Mouse (Mus musculus) gastrocnemius, postnatal 14 days (tissue): Measurements from ENCODE around the gene Rassf5. TPM values are rescaled to one million over a fixed set of nuclear protein-coding genes. Genes with fewer than 3 reads are reported as not detected.
"Not testable (repeated sequence)": the region's sequence is repeated elsewhere in the genome, so short reads cannot be mapped to it uniquely, and the experiment has no call there.

ENCODE experiments used
- DNase-seq: peaks from one replicate; pipeline ENCODE4 v3.0.0; 2021; ENCODE audit warnings: mixed read lengths
- intact Hi-C: fragments of 180-260 bp; cut with DNase I; formaldehyde crosslinking; loops from one replicate; pipeline ENCODE4 v1.15.1; 2025; ENCODE audit warnings: low total_unique reads
- total RNA-seq, 2 experiments: library from RNA; stranded (reverse); gene quantifications; 2 replicates each; pipeline ENCODE4 v1.2.3; 2021

Gene Rassf5
- total RNA-seq, 2 experiments from 2014 or later = 1.8 TPM

GRCm38 (mm10) chr1:131185821-131186506, 59.1 kb downstream of the Rassf5 start:
- intact Hi-C loops = no loop called here
- no peak for DNase-seq

- intact Hi-C loops = loop anchor here (5.0 kb wide), 2 partner anchors 62 to 77 kb away; partner anchors contain the start of gene Rassf5
Observed at GRCm38 (mm10) chr1:131184956-131185660, 60.0 kb downstream of the Rassf5 start.

GRCm38 (mm10) chr1:131184253-131184955, 60.7 kb downstream of the Rassf5 start:
- intact Hi-C loops = loop anchor here (5.0 kb wide), 2 partner anchors 63 to 78 kb away; partner anchors contain the start of gene Rassf5
- DNase-seq = peak; percentile 60

More at GRCm38 (mm10) chr1:131184956-131185660, 60.0 kb downstream of the Rassf5 start:
- DNase-seq = no peak

GRCm38 (mm10) chr1:131183201-131183600, 61.9 kb downstream of the Rassf5 start:
- intact Hi-C loops = loop anchor here (5.0 kb wide), 2 partner anchors 64 to 79 kb away; partner anchors contain the start of gene Rassf5
- no peak for DNase-seq

- DNase-seq = peak; percentile 82
- intact Hi-C loops = loop anchor here (5.0 kb wide), 2 partner anchors 65 to 80 kb away; partner anchors contain the start of gene Rassf5
Observed at GRCm38 (mm10) chr1:131181642-131182527, 63.2 kb downstream of the Rassf5 start.

- no peak for DNase-seq
- intact Hi-C loops = loop anchor here (5.0 kb wide), 2 partner anchors 67 to 82 kb away; partner anchors contain the start of gene Rassf5
Observed at GRCm38 (mm10) chr1:131180386-131180785, 64.7 kb downstream of the Rassf5 start.

GRCm38 (mm10) chr1:131178083-131178482, 67.0 kb downstream of the Rassf5 start:
- intact Hi-C loops = no loop called here
- DNase-seq = no peak

- DNase-seq = no peak
- intact Hi-C loops = no loop called here
Observed at GRCm38 (mm10) chr1:131177249-131177648, 67.8 kb downstream of the Rassf5 start.

GRCm38 (mm10) chr1:131175819-131176218, 69.2 kb downstream of the Rassf5 start:
- intact Hi-C loops = no loop called here
- no peak for DNase-seq

GRCm38 (mm10) chr1:131175189-131175588, 69.9 kb downstream of the Rassf5 start:
- DNase-seq = no peak
- intact Hi-C loops = no loop called here

- intact Hi-C loops = no loop called here
- DNase-seq = no peak
Observed at GRCm38 (mm10) chr1:131174299-131174861, 70.7 kb downstream of the Rassf5 start.

GRCm38 (mm10) chr1:131173809-131174208, 71.2 kb downstream of the Rassf5 start:
- no peak for DNase-seq
- intact Hi-C loops = no loop called here

GRCm38 (mm10) chr1:131173001-131173400, 72.1 kb downstream of the Rassf5 start:
- intact Hi-C loops = no loop called here
- no peak for DNase-seq

GRCm38 (mm10) chr1:131167612-131168011, 77.4 kb downstream of the Rassf5 start:
- DNase-seq = no peak
- intact Hi-C loops = no loop called here

GRCm38 (mm10) chr1:131164427-131164826, 80.6 kb downstream of the Rassf5 start:
- intact Hi-C loops = no loop called here
- DNase-seq = no peak

- intact Hi-C loops = no loop called here
- no peak for DNase-seq
Observed at GRCm38 (mm10) chr1:131161091-131161490, 84.0 kb downstream of the Rassf5 start.

- DNase-seq, intact Hi-C loops: not testable (repeated sequence)
Observed at GRCm38 (mm10) chr1:131159573-131160327, 85.3 kb downstream of the Rassf5 start.

- intact Hi-C loops = no loop called here
- DNase-seq = peak; percentile 26
Observed at GRCm38 (mm10) chr1:131155456-131155855, 89.6 kb downstream of the Rassf5 start.
